Mouse (Mus musculus) liver, postnatal 0 days (tissue): ENCODE data around the gene Rsph10b.

Source experiments
- CTCF ChIP-seq: sonication (generic); IDR thresholded peaks from 2 replicates; pipeline ENCODE4 v1.5.1; 2016; ENCODE audit warnings: antibody characterized with exemption, low read depth
- EP300 ChIP-seq: IDR thresholded peaks from 2 replicates; pipeline ENCODE4 v1.6.1; 2016; ENCODE audit warnings: antibody characterized with exemption, low read depth, mild to moderate bottlenecking

GRCm38 (mm10) chr5:143941588-143941987, 8.8 kb downstream of the Rsph10b start:
- no peak for TF ChIP-seq EP300
- TF ChIP-seq CTCF: no peak
